Mouse (Mus musculus): ENCODE measurements around the gene Rpusd3. TPM values are rescaled to one million over a fixed set of nuclear protein-coding genes. Genes with fewer than 3 reads are reported as not detected.

The Rpusd3 gene
- total RNA-seq (2014; rRNA removed): 14.2 and 17.2 TPM in 2 replicates
- polyA plus RNA-seq (2012; rRNA removed): 106 and 118 TPM in 2 replicates

- TF ChIP-seq CTCF (IDR thresholded peaks at IDR 0.05; ENCODE audit: low read depth, low read length) (no peak), POLR2A (IDR thresholded peaks at IDR 0.05; ENCODE audit: extremely low read depth, insufficient read depth, low read length) (peak; percentile 62)
- no peaks in the 10 kb centered on the region for H3K36me3 ChIP-seq (ENCODE audit: control insufficient read depth, insufficient read depth, low read length)
- no peaks in the 10 kb centered on the region for H3K27me3 ChIP-seq (ENCODE audit: control insufficient read depth, insufficient read depth, low read length)
- WGBS: under 1% methylated on average over 25 of the region's 25 CpGs
- peak within 1 kb of the TSS; percentile 82 for H3K9ac ChIP-seq (ENCODE audit: low read depth, low read length)
- peaks cover 9% of the 10 kb centered on the region for H3K4me1 ChIP-seq (ENCODE audit: control insufficient read depth, insufficient read depth, low read length)
- H3K27ac ChIP-seq (replicated peaks; ENCODE audit: insufficient read depth, low read depth, low read length): peak within 1 kb of the TSS; percentile 80
- H3K79me2 ChIP-seq (ENCODE audit: control insufficient read depth, insufficient read depth, low read length): no peaks in the 10 kb centered on the region
- H3K4me3 ChIP-seq (ENCODE audit: insufficient read depth, low read depth, low read length): peak within 1 kb of the TSS; percentile 76
- DNase-seq (ENCODE audit: extremely low read depth, low read depth, low spot score): peak; percentile 92
Observed at GRCm38 (mm10) chr6:113419199-113419587, at the start of gene Rpusd3. TSS of gene Rpusd3 (minus strand) at chr6:113419340.

DNA sequence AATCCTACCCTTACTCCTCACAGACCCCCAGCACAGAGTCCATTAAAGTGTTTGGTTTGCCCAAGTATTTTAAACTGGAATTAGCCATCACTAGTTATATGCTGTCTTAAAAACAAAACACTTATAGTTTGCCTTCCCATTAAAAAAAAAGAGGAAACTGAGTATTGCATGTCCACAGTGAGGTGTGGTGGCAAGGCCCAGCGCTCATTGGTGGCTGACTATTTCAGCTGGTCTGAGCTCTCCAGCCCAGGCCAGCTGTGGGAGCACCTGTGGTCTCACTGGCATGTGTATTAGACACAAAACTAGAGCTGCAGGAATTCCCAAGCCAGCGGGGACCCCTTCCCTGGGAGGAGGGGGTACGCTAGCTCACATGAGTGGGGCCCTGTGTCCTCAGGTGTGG lies 49.4 kb upstream of the Rpusd3 start:
- Histone ChIP-seq H3K36me3 (ENCODE audit: control insufficient read depth, insufficient read depth, low read length) (no peaks in the 10 kb centered on the region), H3K79me2 (ENCODE audit: control insufficient read depth, insufficient read depth, low read length) (peaks cover 5% of the 10 kb centered on the region; the same call in 1 of the 2 replicates), H3K27ac (replicated peaks; ENCODE audit: insufficient read depth, low read depth, low read length) (no peak overlapping the region), H3K27me3 (ENCODE audit: control insufficient read depth, insufficient read depth, low read length) (no peaks in the 10 kb centered on the region), H3K4me1 (ENCODE audit: control insufficient read depth, insufficient read depth, low read length) (peaks cover 7% of the 10 kb centered on the region), H3K4me3 (ENCODE audit: insufficient read depth, low read depth, low read length) (no peak overlapping the region), H3K9ac (ENCODE audit: low read depth, low read length) (no peak overlapping the region)
- TF ChIP-seq POLR2A (IDR thresholded peaks at IDR 0.05; ENCODE audit: extremely low read depth, insufficient read depth, low read length) (no peak), CTCF (IDR thresholded peaks at IDR 0.05; ENCODE audit: low read depth, low read length) (no peak)
- no peak for DNase-seq (ENCODE audit: extremely low read depth, low read depth, low spot score)
- WGBS: 89% methylated on average over 3 of the region's 3 CpGs

DNA sequence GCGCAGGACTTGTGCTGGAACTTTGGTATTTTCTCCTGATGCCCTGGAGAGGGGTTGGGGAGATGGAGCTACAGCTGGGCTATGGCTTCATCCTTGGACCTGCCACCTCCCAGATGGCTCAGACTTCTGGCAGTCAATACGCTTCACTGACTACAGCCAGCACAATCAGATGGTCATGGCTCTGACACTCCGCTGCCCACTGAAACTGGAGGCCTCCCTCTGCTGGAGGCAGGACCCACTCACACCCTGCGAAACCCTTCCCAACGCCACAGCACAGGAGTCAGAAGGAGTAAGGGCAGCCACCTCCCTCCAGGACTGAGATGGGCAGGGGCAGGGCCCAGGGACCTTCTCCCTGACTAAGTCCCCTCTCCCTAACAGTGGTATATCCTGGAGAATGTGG lies 46.5 kb upstream of the Rpusd3 start:
- no peak overlapping the region for H3K4me3 ChIP-seq (ENCODE audit: insufficient read depth, low read depth, low read length)
- no peaks in the 10 kb centered on the region for H3K36me3 ChIP-seq (ENCODE audit: control insufficient read depth, insufficient read depth, low read length)
- no peak overlapping the region for H3K27ac ChIP-seq (replicated peaks; ENCODE audit: insufficient read depth, low read depth, low read length)
- TF ChIP-seq CTCF (IDR thresholded peaks at IDR 0.05; ENCODE audit: low read depth, low read length) (no peak), POLR2A (IDR thresholded peaks at IDR 0.05; ENCODE audit: extremely low read depth, insufficient read depth, low read length) (no peak)
- H3K27me3 ChIP-seq (ENCODE audit: control insufficient read depth, insufficient read depth, low read length): no peaks in the 10 kb centered on the region
- H3K79me2 ChIP-seq (ENCODE audit: control insufficient read depth, insufficient read depth, low read length): no peaks in the 10 kb centered on the region
- DNase-seq (ENCODE audit: extremely low read depth, low read depth, low spot score): no peak
- no peaks in the 10 kb centered on the region; the same call in none of the 2 replicates for H3K4me1 ChIP-seq (ENCODE audit: control insufficient read depth, insufficient read depth, low read length)
- no peak overlapping the region for H3K9ac ChIP-seq (ENCODE audit: low read depth, low read length)
- WGBS: 73% methylated on average over 5 of the region's 5 CpGs

GRCm38 (mm10) chr6:113464040-113464439 lies 44.9 kb upstream of the Rpusd3 start:
- DNase-seq (ENCODE audit: extremely low read depth, low read depth, low spot score): no peak
- Histone ChIP-seq H3K4me1 (ENCODE audit: control insufficient read depth, insufficient read depth, low read length) (no peaks in the 10 kb centered on the region), H3K79me2 (ENCODE audit: control insufficient read depth, insufficient read depth, low read length) (no peaks in the 10 kb centered on the region), H3K27me3 (ENCODE audit: control insufficient read depth, insufficient read depth, low read length) (no peaks in the 10 kb centered on the region), H3K4me3 (ENCODE audit: insufficient read depth, low read depth, low read length) (no peak overlapping the region), H3K27ac (replicated peaks; ENCODE audit: insufficient read depth, low read depth, low read length) (no peak overlapping the region), H3K9ac (ENCODE audit: low read depth, low read length) (no peak overlapping the region), H3K36me3 (ENCODE audit: control insufficient read depth, insufficient read depth, low read length) (no peaks in the 10 kb centered on the region)
- 66% methylated on average over 7 of the region's 7 CpGs for WGBS
- TF ChIP-seq CTCF (IDR thresholded peaks at IDR 0.05; ENCODE audit: low read depth, low read length) (no peak), POLR2A (IDR thresholded peaks at IDR 0.05; ENCODE audit: extremely low read depth, insufficient read depth, low read length) (no peak)

DNA sequence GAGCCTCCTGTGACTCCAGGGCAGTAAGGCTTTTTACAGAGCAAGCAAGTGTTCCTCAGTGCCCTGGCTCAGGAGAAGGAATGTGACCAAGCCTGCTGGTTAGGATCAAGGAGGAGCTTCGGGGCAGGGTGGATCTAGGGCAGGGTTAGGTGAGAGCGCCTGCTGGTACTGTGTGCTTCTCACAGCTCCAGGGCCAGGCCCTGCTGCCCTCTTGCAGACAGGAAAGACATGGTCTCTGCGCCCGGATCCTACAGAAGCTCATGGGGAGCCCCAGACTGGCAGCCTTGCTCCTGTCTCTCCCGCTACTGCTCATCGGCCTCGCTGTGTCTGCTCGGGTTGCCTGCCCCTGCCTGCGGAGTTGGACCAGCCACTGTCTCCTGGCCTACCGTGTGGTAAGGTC lies 39.5 kb upstream of the Rpusd3 start:
- no peak for TF ChIP-seq POLR2A (IDR thresholded peaks at IDR 0.05; ENCODE audit: extremely low read depth, insufficient read depth, low read length)
- no peak for TF ChIP-seq CTCF (IDR thresholded peaks at IDR 0.05; ENCODE audit: low read depth, low read length)
- H3K27ac ChIP-seq (replicated peaks; ENCODE audit: insufficient read depth, low read depth, low read length): no peak overlapping the region
- H3K4me1 ChIP-seq (ENCODE audit: control insufficient read depth, insufficient read depth, low read length): no peaks in the 10 kb centered on the region
- WGBS: 66% methylated on average over 10 of the region's 10 CpGs
- no peak for DNase-seq (ENCODE audit: extremely low read depth, low read depth, low spot score)
- 0 out of 2 replicates have a peak overlapping the region, but pooled peaks have one; percentile 26 for H3K4me3 ChIP-seq (ENCODE audit: insufficient read depth, low read depth, low read length)
- H3K27me3 ChIP-seq (ENCODE audit: control insufficient read depth, insufficient read depth, low read length): no peaks in the 10 kb centered on the region
- H3K36me3 ChIP-seq (ENCODE audit: control insufficient read depth, insufficient read depth, low read length): no peaks in the 10 kb centered on the region
- H3K79me2 ChIP-seq (ENCODE audit: control insufficient read depth, insufficient read depth, low read length): no peaks in the 10 kb centered on the region
- no peak overlapping the region for H3K9ac ChIP-seq (ENCODE audit: low read depth, low read length)

- Histone ChIP-seq H3K4me1 (ENCODE audit: control insufficient read depth, insufficient read depth, low read length) (no peaks in the 10 kb centered on the region), H3K27ac (replicated peaks; ENCODE audit: insufficient read depth, low read depth, low read length) (no peak within 1 kb of the TSS), H3K27me3 (ENCODE audit: control insufficient read depth, insufficient read depth, low read length) (no peaks in the 10 kb centered on the region), H3K36me3 (ENCODE audit: control insufficient read depth, insufficient read depth, low read length) (no peaks in the 10 kb centered on the region), H3K79me2 (ENCODE audit: control insufficient read depth, insufficient read depth, low read length) (no peaks in the 10 kb centered on the region), H3K4me3 (ENCODE audit: insufficient read depth, low read depth, low read length) (0 out of 2 replicates have a peak within 1 kb of the TSS, but pooled peaks have one; percentile 26), H3K9ac (ENCODE audit: low read depth, low read length) (no peak within 1 kb of the TSS)
- WGBS: 75% methylated on average over 10 of the region's 10 CpGs
- no peak for DNase-seq (ENCODE audit: extremely low read depth, low read depth, low spot score)
- TF ChIP-seq POLR2A (IDR thresholded peaks at IDR 0.05; ENCODE audit: extremely low read depth, insufficient read depth, low read length): no peak
- TF ChIP-seq CTCF (IDR thresholded peaks at IDR 0.05; ENCODE audit: low read depth, low read length): no peak
Observed at GRCm38 (mm10) chr6:113457952-113458534, 38.9 kb upstream of the Rpusd3 start, which contains the start of gene Il17re. TSS of gene Il17re (plus strand) at chr6:113458484.

All from liver, adult 2 months (tissue).